Mouse (Mus musculus) left cerebral cortex, adult 2 months (tissue): ENCODE results near the gene Pitpnm2. TPM values are rescaled to one million over a fixed set of nuclear protein-coding genes. Genes with fewer than 3 reads are reported as not detected.
"Not testable (repeated sequence)": the region's sequence is repeated elsewhere in the genome, so short reads cannot be mapped to it uniquely, and the experiment has no call there.

Experiments used
- DNase-seq, 2 experiments: peaks; one replicate each; pipeline ENCODE4 v3.0.0; 2021 to 2022; ENCODE audit warnings: low spot score in 2 of 2, mixed read lengths in 1 of 2; ENCODE audit errors: extremely low spot score in 1 of 2
- H3K27ac ChIP-seq: fragments of 200-600 bp; 2 replicates; pipeline ENCODE4 v1.8.1; 2022
- H3K4me3 ChIP-seq: fragments of 200-600 bp; 2 replicates; pipeline ENCODE4 v1.8.1; 2022
- CTCF ChIP-seq: fragments of 200-600 bp; IDR thresholded peaks from 2 replicates; pipeline ENCODE4 v1.8.1; 2022; ENCODE audit warnings: antibody characterized with exemption, mild to moderate bottlenecking, moderate library complexity
- intact Hi-C: fragments of 180-260 bp; cut with DNase I; formaldehyde crosslinking; loops from one replicate; pipeline ENCODE4 v1.15.1; 2025
- long read RNA-seq, 2 experiments: library from polyadenylated mRNA; stranded (forward); transcript quantifications; one replicate each; pipeline ENCODE4 v2.0.0; 2021; ENCODE audit warnings: borderline mapping rate in 2 of 2
- total RNA-seq, 2 experiments: library from RNA; stranded (reverse); gene quantifications; 2 replicates each; pipeline ENCODE4 v1.2.3; 2021

Pitpnm2 gene
- 100 to 1,000 TPM; 317 to 336 TPM for total RNA-seq
- long read RNA-seq, experiment 1, full-length matches to known transcripts: 65 of 216 reads
- long read RNA-seq, experiment 1, partial matches to known transcripts: 49 of 216 reads
- long read RNA-seq, experiment 1, other reads (novel, unspliced or antisense): 102 of 216 reads
- long read RNA-seq, experiment 2, full-length matches to known transcripts: 60 of 189 reads
- long read RNA-seq, experiment 2, partial matches to known transcripts: 40 of 189 reads
- long read RNA-seq, experiment 2, other reads (novel, unspliced or antisense): 89 of 189 reads

GRCm38 (mm10) chr5:124249614-124250591 is at the start of gene Pitpnm2:
Pitpnm2 (minus strand) TSS chr5:124249760.
- no peak; the same call in 1 of the 2 replicates for TF ChIP-seq CTCF
- peak within 1 kb of the TSS; percentile 92 for H3K27ac ChIP-seq
- peak within 1 kb of the TSS; percentile 62 for H3K4me3 ChIP-seq
- intact Hi-C loops: loop anchor here (1.0 to 2.0 kb wide), 2 partner anchors 27 to 64 kb away; no protein-coding TSS in a partner anchor
- peak; percentile 47 to 54 for DNase-seq

- not testable (repeated sequence) for DNase-seq, H3K4me3 ChIP-seq, H3K27ac ChIP-seq
- intact Hi-C loops: loop anchor here (5.0 kb wide), 2 partner anchors 137 to 152 kb away; no protein-coding TSS in a partner anchor
- TF ChIP-seq CTCF: peak; percentile 65
Observed at GRCm38 (mm10) chr5:124299307-124299706, 49.7 kb upstream of the Pitpnm2 start.

- DNase-seq: no peak
- intact Hi-C loops: loop anchor here (5.0 kb wide), 2 partner anchors 134 to 149 kb away; no protein-coding TSS in a partner anchor
- no peak for TF ChIP-seq CTCF
- no peak overlapping the region for H3K4me3 ChIP-seq
- H3K27ac ChIP-seq: no peak overlapping the region
Observed at GRCm38 (mm10) chr5:124296475-124296874, 46.9 kb upstream of the Pitpnm2 start.

- H3K4me3 ChIP-seq: no peak overlapping the region
- DNase-seq: no peak
- peak overlapping the region; percentile 41; the same call in 1 of the 2 replicates for H3K27ac ChIP-seq
- TF ChIP-seq CTCF: no peak
- intact Hi-C loops: no loop called here
Observed at GRCm38 (mm10) chr5:124293967-124294366, 44.4 kb upstream of the Pitpnm2 start.

- H3K4me3 ChIP-seq: no peak overlapping the region
- peak overlapping the region; percentile 54; the same call in 1 of the 2 replicates for H3K27ac ChIP-seq
- intact Hi-C loops: no loop called here
- no peak for TF ChIP-seq CTCF
- DNase-seq: no peak
Observed at GRCm38 (mm10) chr5:124290216-124290615, 40.7 kb upstream of the Pitpnm2 start.

GRCm38 (mm10) chr5:124287616-124288247 is 38.2 kb upstream of the Pitpnm2 start:
- DNase-seq: no peak
- Histone ChIP-seq H3K27ac (peak overlapping the region; percentile 50), H3K4me3 (no peak overlapping the region)
- intact Hi-C loops: loop anchor here (2.0 to 10.0 kb wide), 2 partner anchors 65 to 283 kb away; no protein-coding TSS in a partner anchor
- peak; percentile 25 for TF ChIP-seq CTCF

GRCm38 (mm10) chr5:124284330-124284729 is 34.8 kb upstream of the Pitpnm2 start:
- Histone ChIP-seq H3K4me3 (no peak overlapping the region), H3K27ac (no peak overlapping the region)
- no peak for DNase-seq
- intact Hi-C loops: loop anchor here (10.0 kb wide), 1 partner anchor 280 kb away; no protein-coding TSS in a partner anchor
- no peak; the same call in 1 of the 2 replicates for TF ChIP-seq CTCF

GRCm38 (mm10) chr5:124282854-124283253 is 33.3 kb upstream of the Pitpnm2 start:
- intact Hi-C loops: loop anchor here (10.0 kb wide), 1 partner anchor 278 kb away; no protein-coding TSS in a partner anchor
- TF ChIP-seq CTCF: no peak
- no peak overlapping the region for H3K27ac ChIP-seq
- no peak for DNase-seq
- no peak overlapping the region for H3K4me3 ChIP-seq

GRCm38 (mm10) chr5:124270226-124270625 is 20.7 kb upstream of the Pitpnm2 start:
- Histone ChIP-seq H3K4me3 (no peak overlapping the region), H3K27ac (no peak overlapping the region)
- DNase-seq: no peak
- intact Hi-C loops: no loop called here
- no peak for TF ChIP-seq CTCF

- TF ChIP-seq CTCF: no peak
- no peak for DNase-seq
- no peak overlapping the region for H3K27ac ChIP-seq
- no peak overlapping the region for H3K4me3 ChIP-seq
- intact Hi-C loops: no loop called here
Observed at GRCm38 (mm10) chr5:124269661-124270060, 20.1 kb upstream of the Pitpnm2 start.

GRCm38 (mm10) chr5:124267652-124268051 is 18.1 kb upstream of the Pitpnm2 start:
- no peak overlapping the region for H3K4me3 ChIP-seq
- H3K27ac ChIP-seq: no peak overlapping the region
- no peak for TF ChIP-seq CTCF
- DNase-seq: no peak
- intact Hi-C loops: no loop called here
